8 mouse cellular contexts compared by ENCODE assay signal in the genomic region with DNA sequence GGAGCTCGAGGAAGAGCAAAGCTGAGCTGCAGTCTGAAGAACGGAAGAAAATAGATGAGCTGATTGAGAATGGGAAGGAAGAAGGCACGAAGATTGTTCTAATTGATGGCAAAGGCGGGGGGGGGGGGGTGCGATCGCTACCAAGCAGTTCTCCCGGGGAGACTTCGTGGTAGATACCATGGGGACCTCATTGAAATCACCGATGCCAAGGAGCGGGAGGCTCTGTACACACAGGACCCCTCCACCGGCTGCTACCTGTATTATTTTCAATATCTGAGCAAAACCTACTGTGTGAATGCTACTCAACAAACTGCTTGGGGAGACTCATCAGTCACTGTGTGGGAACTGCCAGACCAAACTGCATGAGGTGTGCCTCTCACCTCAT. TPM values are rescaled to one million over a fixed set of nuclear protein-coding genes. Genes with fewer than 3 reads are reported as not detected.
DNase-seq lines count a peak whose midpoint lies in the region; ATAC-seq and TF ChIP-seq lines count a peak whose summit lies in the region.
"Had no signal": no experiment of that assay in that cellular context is flagged by ENCODE, and none has a peak within 500 bp of the region (broad histone marks: within the 10 kb centered on the region; RNA-seq: fewer than 3 reads in every experiment).

No protein-coding gene starts in this region.

- H3K4me3 ChIP-seq in kidney, postnatal 0 days (replicated peaks; ENCODE audit: low read depth, low read length): 0 out of 2 replicates have a peak overlapping the region, but pooled peaks have one; percentile 9
- H3K4me3 ChIP-seq in forebrain, embryonic 15.5 days: peak overlapping the region; percentile 30
- peak overlapping the region; percentile 31 for H3K4me3 ChIP-seq in hindbrain, embryonic 16.5 days (ENCODE audit: low read length)
- H3K4me3 ChIP-seq in midbrain, postnatal 0 days (ENCODE audit: low read depth, low read length): no peak overlapping the region; the same call in 1 of the 2 replicates

- no peak for ATAC-seq in kidney, postnatal 0 days (replicated peaks; ENCODE audit: low FRiP score, low read depth)
- ATAC-seq in forebrain, embryonic 15.5 days (replicated peaks): peak; percentile 23; the same call in 1 of the 2 replicates
- peak; percentile 27; the same call in 1 of the 2 replicates for ATAC-seq in hindbrain, embryonic 16.5 days
- ATAC-seq in midbrain, postnatal 0 days (ENCODE audit: low FRiP score): no peak
- no peak for ATAC-seq in erythroblast, adult 5-6 weeks (replicated peaks; ENCODE audit: low FRiP score, poor library complexity, severe bottlenecking)
- ATAC-seq: activated CD4-positive, CD25-positive, alpha-beta regulatory T cell, adult 4 months had no signal

- no peaks in the 10 kb centered on the region for H3K27me3 ChIP-seq in kidney, postnatal 0 days (ENCODE audit: insufficient read depth, low read length)
- H3K27me3 ChIP-seq in forebrain, embryonic 15.5 days: no peaks in the 10 kb centered on the region
- H3K27me3 ChIP-seq in hindbrain, embryonic 16.5 days (replicated peaks; ENCODE audit: control insufficient read depth, insufficient read depth, low read length): no peaks in the 10 kb centered on the region
- no peaks in the 10 kb centered on the region for H3K27me3 ChIP-seq in midbrain, postnatal 0 days (ENCODE audit: insufficient read depth, low read length)

- no peak overlapping the region for H3K27ac ChIP-seq in kidney, postnatal 0 days
- peak overlapping the region; percentile 66 for H3K27ac ChIP-seq in forebrain, embryonic 15.5 days (replicated peaks)
- no peak overlapping the region; the same call in 1 of the 2 replicates for H3K27ac ChIP-seq in hindbrain, embryonic 16.5 days (ENCODE audit: low read depth, low read length)
- peak overlapping the region; percentile 38; the same call in 1 of the 2 replicates for H3K27ac ChIP-seq in midbrain, postnatal 0 days (ENCODE audit: low read depth, low read length)

- no peaks in the 10 kb centered on the region for H3K9me3 ChIP-seq in kidney, postnatal 0 days (replicated peaks; ENCODE audit: low read length)
- no peaks in the 10 kb centered on the region for H3K9me3 ChIP-seq in forebrain, embryonic 15.5 days
- no peaks in the 10 kb centered on the region for H3K9me3 ChIP-seq in hindbrain, embryonic 16.5 days (ENCODE audit: control insufficient read depth, low read length)
- no peaks in the 10 kb centered on the region for H3K9me3 ChIP-seq in midbrain, postnatal 0 days (ENCODE audit: low read length)

- peak overlapping the region; percentile 47; the same call in 1 of the 2 replicates for H3K4me2 ChIP-seq in kidney, postnatal 0 days (ENCODE audit: low read length)
- peak overlapping the region; percentile 45 for H3K4me2 ChIP-seq in forebrain, embryonic 15.5 days (replicated peaks)
- H3K4me2 ChIP-seq in hindbrain, embryonic 16.5 days (ENCODE audit: low read length): peak overlapping the region; percentile 53
- peak overlapping the region; percentile 46 for H3K4me2 ChIP-seq in midbrain, postnatal 0 days (ENCODE audit: low read depth, low read length, poor library complexity, severe bottlenecking)

- no peaks in the 10 kb centered on the region for H3K36me3 ChIP-seq in kidney, postnatal 0 days (ENCODE audit: insufficient read depth, low read length)
- H3K36me3 ChIP-seq in forebrain, embryonic 15.5 days: no peaks in the 10 kb centered on the region
- H3K36me3 ChIP-seq in hindbrain, embryonic 16.5 days (ENCODE audit: control insufficient read depth, insufficient read depth, low read length): no peaks in the 10 kb centered on the region
- no peaks in the 10 kb centered on the region for H3K36me3 ChIP-seq in midbrain, postnatal 0 days (ENCODE audit: insufficient read depth, low read length)

- no peak for DNase-seq in kidney, postnatal 0 days (ENCODE audit: low spot score)
- no peak for DNase-seq in kidney, adult 18-20 months
- DNase-seq in midbrain, postnatal 0 days (ENCODE audit: low spot score): no peak
- DNase-seq in urinary bladder, adult 2 months (ENCODE audit: low spot score): no peak

- H3K4me1 ChIP-seq in kidney, postnatal 0 days (replicated peaks; ENCODE audit: insufficient read depth, low read length): peaks cover 3% of the 10 kb centered on the region; the same call in 1 of the 2 replicates
- H3K4me1 ChIP-seq in forebrain, embryonic 15.5 days: peaks cover 14% of the 10 kb centered on the region
- H3K4me1 ChIP-seq in hindbrain, embryonic 16.5 days (ENCODE audit: control insufficient read depth, insufficient read depth, low read depth, low read length): peaks cover 6% of the 10 kb centered on the region; the same call in 1 of the 2 replicates
- H3K4me1 ChIP-seq in midbrain, postnatal 0 days (ENCODE audit: insufficient read depth, low read length): no peaks in the 10 kb centered on the region

- TF ChIP-seq CTCF in kidney, postnatal 0 days (IDR thresholded peaks at IDR 0.05; ENCODE audit: low read depth): no peak
- no peak for TF ChIP-seq CTCF in midbrain, postnatal 0 days (IDR thresholded peaks at IDR 0.05)

- H3K9ac ChIP-seq in kidney, postnatal 0 days (ENCODE audit: low read depth, low read length): peak overlapping the region; percentile 31; the same call in 1 of the 2 replicates
- H3K9ac ChIP-seq in forebrain, embryonic 15.5 days (replicated peaks): peak overlapping the region; percentile 29
- H3K9ac ChIP-seq in hindbrain, embryonic 16.5 days (ENCODE audit: low read depth, low read length): peak overlapping the region; percentile 42; the same call in 1 of the 2 replicates
- no peak overlapping the region for H3K9ac ChIP-seq in midbrain, postnatal 0 days (replicated peaks; ENCODE audit: low read length, poor library complexity, severe bottlenecking)

- WGBS in kidney, postnatal 0 days: 72% methylated on average over 11 of the region's 11 CpGs
- 56% methylated on average over 9 of the region's 11 CpGs for WGBS in forebrain, embryonic 15.5 days
- 55% methylated on average over 11 of the region's 11 CpGs for WGBS in hindbrain, embryonic 16.5 days
- 59% methylated on average over 11 of the region's 11 CpGs for WGBS in midbrain, postnatal 0 days

RNA-seq across cellular contexts. Expression of a gene that starts 20.0 kb away (rescaled TPM):
- polyA plus RNA-seq in kidney, postnatal 0 days (2015; fragmentation: Nextera tagmentation; extraction: Ambion mirVana): 9.4 and 11.5 TPM in 2 replicates
- polyA plus RNA-seq in forebrain, embryonic 15.5 days (2015; fragmentation: Nextera tagmentation; extraction: Ambion mirVana): 5.1 and 5.4 TPM in 2 replicates
- 2.1 and 2.7 TPM in 2 replicates for polyA plus RNA-seq in hindbrain, embryonic 16.5 days (2015; fragmentation: Nextera tagmentation; extraction: Ambion mirVana)
- total RNA-seq in midbrain, postnatal 0 days (2014; rRNA removed): 0.99 and 1.6 TPM in 2 replicates
- polyA plus RNA-seq in midbrain, postnatal 0 days (2015; fragmentation: Nextera tagmentation; extraction: Ambion mirVana): 0.52 and 0.53 TPM in 2 replicates
- 2.2 TPM in 2 replicates for polyA plus RNA-seq in urinary bladder, adult 2 months (2012; rRNA removed)
- total RNA-seq in erythroblast, adult 5-6 weeks (2015; ENCODE audit: low replicate concordance): 4.0 and 7.1 TPM in 2 replicates
- 3.5 and 4.5 TPM in 2 replicates for total RNA-seq in erythroblast, adult 5-6 weeks (2017; ENCODE audit: low replicate concordance)

RNA-seq across cellular contexts. Expression of a gene that starts 20.4 kb away (rescaled TPM):
- polyA plus RNA-seq in kidney, postnatal 0 days (2015; fragmentation: Nextera tagmentation; extraction: Ambion mirVana): 19.5 and 21.1 TPM in 2 replicates
- polyA plus RNA-seq in forebrain, embryonic 15.5 days (2015; fragmentation: Nextera tagmentation; extraction: Ambion mirVana): 0.85 and 1.1 TPM in 2 replicates
- 1.3 and 1.9 TPM in 2 replicates for polyA plus RNA-seq in hindbrain, embryonic 16.5 days (2015; fragmentation: Nextera tagmentation; extraction: Ambion mirVana)
- 3.9 and 4.0 TPM in 2 replicates for total RNA-seq in midbrain, postnatal 0 days (2014; rRNA removed)
- 2.0 and 2.5 TPM in 2 replicates for polyA plus RNA-seq in midbrain, postnatal 0 days (2015; fragmentation: Nextera tagmentation; extraction: Ambion mirVana)
- 19.1 and 23.0 TPM in 2 replicates for polyA plus RNA-seq in urinary bladder, adult 2 months (2012; rRNA removed)
- 6.9 TPM in 2 replicates for total RNA-seq in erythroblast, adult 5-6 weeks (2015; ENCODE audit: low replicate concordance)
- 10.6 and 11.0 TPM in 2 replicates for total RNA-seq in erythroblast, adult 5-6 weeks (2017; ENCODE audit: low replicate concordance)

RNA-seq across cellular contexts. Expression of a gene that starts 49.0 kb away (rescaled TPM):
- 0.33 and 0.36 TPM in 2 replicates for polyA plus RNA-seq in kidney, postnatal 0 days (2015; fragmentation: Nextera tagmentation; extraction: Ambion mirVana)
- polyA plus RNA-seq in forebrain, embryonic 15.5 days (2015; fragmentation: Nextera tagmentation; extraction: Ambion mirVana): 0.14 and 0.18 TPM in 2 replicates
- 0.14 and 0.37 TPM in 2 replicates for polyA plus RNA-seq in hindbrain, embryonic 16.5 days (2015; fragmentation: Nextera tagmentation; extraction: Ambion mirVana)
- 0.16 and 0.52 TPM in 2 replicates for total RNA-seq in midbrain, postnatal 0 days (2014; rRNA removed)
- 0.12 and 0.15 TPM in 2 replicates for polyA plus RNA-seq in midbrain, postnatal 0 days (2015; fragmentation: Nextera tagmentation; extraction: Ambion mirVana)
- polyA plus RNA-seq in urinary bladder, adult 2 months (2012; rRNA removed): 3.0 and 3.8 TPM in 2 replicates
- total RNA-seq in erythroblast, adult 5-6 weeks (2015; ENCODE audit: low replicate concordance): 3.7 and 9.0 TPM in 2 replicates
- 2.7 and 5.4 TPM in 2 replicates for total RNA-seq in erythroblast, adult 5-6 weeks (2017; ENCODE audit: low replicate concordance)

Comparison
In these comparisons a context has a peak if more than half of its experiments do, and no peak if none do; other contexts are left out.
1. ATAC-seq: peak in forebrain, embryonic 15.5 days (single experiment) and hindbrain, embryonic 16.5 days (single experiment); none in kidney, postnatal 0 days (single experiment), midbrain, postnatal 0 days (single experiment) and erythroblast, adult 5-6 weeks (single experiment).
2. H3K27ac ChIP-seq: peak in forebrain, embryonic 15.5 days (single experiment) and midbrain, postnatal 0 days (single experiment); none in kidney, postnatal 0 days (single experiment) and hindbrain, embryonic 16.5 days (single experiment).
3. Peak in every context shown above with its lines, with median percentiles within 50 percentile points of each other: H3K4me2 ChIP-seq.